Mouse (Mus musculus) frontal cortex, postnatal 14 days (tissue): Measurements from ENCODE around the gene Olfr916.

ENCODE experiments used
- DNase-seq, 2 experiments: peaks; one replicate each; pipeline ENCODE4 v3.0.0; 2022; ENCODE audit warnings: low spot score in 2 of 2

Olfr916 gene

GRCm38 (mm10) chr9:38659775-38660174, at the start of gene Olfr916:
Gene Olfr916, minus strand, starts transcription at chr9:38659875.
- DNase-seq, result no peak

- DNase-seq, result no peak
Measured at GRCm38 (mm10) chr9:38674501-38674900, 14.8 kb upstream of the Olfr916 start, which contains the start of gene Olfr918. Gene Olfr918, minus strand, starts transcription at chr9:38674601.

- DNase-seq, result no peak
Measured at GRCm38 (mm10) chr9:38672887-38673286, 13.2 kb upstream of the Olfr916 start.

- DNase-seq, result no peak
Measured at GRCm38 (mm10) chr9:38665742-38666141, 6.1 kb upstream of the Olfr916 start, which contains the start of gene Olfr917. Gene Olfr917, minus strand, starts transcription at chr9:38665842.

- DNase-seq, result no peak
Measured at GRCm38 (mm10) chr9:38632406-38632805, 27.3 kb downstream of the Olfr916 start.
